Mouse (Mus musculus) liver, postnatal 0 days (tissue): ENCODE measurements around the gene Gm8994. TPM values are rescaled to one million over a fixed set of nuclear protein-coding genes. Genes with fewer than 3 reads are reported as not detected.
A peak's percentile ranks its signal among the peaks of the same experiment; 100 is the strongest.
"Not testable (repeated sequence)": the region's sequence is repeated elsewhere in the genome, so short reads cannot be mapped to it uniquely, and the experiment has no call there.

Experiments used
- ATAC-seq: fragments of 200-750 bp; cut with Nextera tagmentation; 2 replicates; pipeline ENCODE4 v1.8.0; 2017; ENCODE audit warnings: mild to moderate bottlenecking, moderate library complexity
- DNase-seq: peaks from one replicate; pipeline ENCODE4 v3.0.0-alpha.2; 2016
- H3K27ac ChIP-seq: fragments of 300-500 bp; sonication (generic); 2 replicates; pipeline ENCODE4 v1.5.1; 2014; ENCODE audit warnings: antibody characterized with exemption, moderate library complexity, mild to moderate bottlenecking, low read depth
- H3K27me3 ChIP-seq: fragments of 300-500 bp; sonication (generic); 2 replicates; pipeline ENCODE4 v1.6.1; 2014; ENCODE audit warnings: low read length, control low read depth, mixed read lengths; ENCODE audit not compliant: insufficient read depth
- H3K36me3 ChIP-seq: fragments of 300-500 bp; sonication (generic); replicated peaks from 2 replicates; pipeline ENCODE4 v1.6.1; 2014; ENCODE audit warnings: mild to moderate bottlenecking, control low read depth, low read length, moderate library complexity, mixed read lengths; ENCODE audit not compliant: insufficient read depth
- H3K4me1 ChIP-seq: fragments of 300-500 bp; sonication (generic); 2 replicates; pipeline ENCODE4 v1.6.1; 2014; ENCODE audit warnings: antibody characterized with exemption, mild to moderate bottlenecking, control low read depth; ENCODE audit not compliant: insufficient read depth
- H3K4me2 ChIP-seq: fragments of 300-500 bp; sonication (generic); 2 replicates; pipeline ENCODE4 v1.6.1; 2014; ENCODE audit warnings: low read depth, mild to moderate bottlenecking, low read length, moderate library complexity, mixed read lengths
- H3K4me3 ChIP-seq: fragments of 300-500 bp; sonication (generic); 2 replicates; pipeline ENCODE4 v1.5.1; 2014; ENCODE audit warnings: low read depth, low read length
- H3K9ac ChIP-seq: fragments of 300-500 bp; sonication (generic); replicated peaks from 2 replicates; pipeline ENCODE4 v1.6.1; 2014; ENCODE audit warnings: mild to moderate bottlenecking, moderate library complexity
- H3K9me3 ChIP-seq: fragments of 300-500 bp; sonication (generic); 2 replicates; pipeline ENCODE4 v1.6.1; 2016; ENCODE audit warnings: mild to moderate bottlenecking, control low read depth, low read length, mixed read lengths
- CTCF ChIP-seq: sonication (generic); IDR thresholded peaks from 2 replicates; pipeline ENCODE4 v1.5.1; 2016; ENCODE audit warnings: antibody characterized with exemption, low read depth
- EP300 ChIP-seq: IDR thresholded peaks from 2 replicates; pipeline ENCODE4 v1.6.1; 2016; ENCODE audit warnings: antibody characterized with exemption, low read depth, mild to moderate bottlenecking
- WGBS: fragments of 180-500 bp; shearing (Covaris S2); extraction: QIAGEN DNeasy Blood & Tissue Kit; methylation state at CpG from one replicate; pipeline ENCODE4 v1.1.7; 2014; ENCODE audit not compliant: insufficient replicate concordance; 5-methylcytosine and 5-hydroxymethylcytosine counted together
- polyA plus RNA-seq: library from polyadenylated mRNA; unstranded; fragments of >200 nt; fragmentation: Nextera tagmentation; extraction: Ambion mirVana; gene quantifications from 2 replicates; pipeline ENCODE4 v1.2.1, GENCODE M21; 2015

The Gm8994 gene
- polyA plus RNA-seq, 1 experiment from 2014 or later = not detected

DNA sequence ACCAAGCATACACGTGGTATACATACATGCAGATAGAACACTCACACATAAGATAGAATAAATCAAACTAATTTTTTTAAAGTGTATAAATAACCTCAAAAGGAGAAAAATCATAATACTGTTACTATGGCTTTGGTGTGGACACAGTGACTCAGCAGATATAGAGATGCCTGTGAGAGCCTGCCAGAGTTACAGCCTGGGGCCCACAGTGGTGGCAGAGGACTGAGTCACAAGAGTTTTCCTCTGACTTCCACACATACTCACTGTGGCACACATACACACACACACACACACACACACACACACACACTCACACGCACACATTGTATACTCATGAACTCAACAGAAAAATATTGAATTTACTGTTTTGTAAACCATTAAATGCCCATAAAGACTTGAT is 17.9 kb upstream of the Gm8994 start:
- WGBS = 84% methylated on average over 2 of the region's 2 CpGs
- TF ChIP-seq EP300 (no peak), CTCF (no peak)
- Histone ChIP-seq H3K9me3 (no peaks in the 10 kb centered on the region), H3K27ac (no peak overlapping the region), H3K9ac (no peak overlapping the region), H3K4me1 (no peaks in the 10 kb centered on the region), H3K4me3 (no peak overlapping the region), H3K36me3 (no peaks in the 10 kb centered on the region), H3K27me3 (no peaks in the 10 kb centered on the region), H3K4me2 (no peak overlapping the region)
- no peak for DNase-seq
- ATAC-seq = no peak

DNA sequence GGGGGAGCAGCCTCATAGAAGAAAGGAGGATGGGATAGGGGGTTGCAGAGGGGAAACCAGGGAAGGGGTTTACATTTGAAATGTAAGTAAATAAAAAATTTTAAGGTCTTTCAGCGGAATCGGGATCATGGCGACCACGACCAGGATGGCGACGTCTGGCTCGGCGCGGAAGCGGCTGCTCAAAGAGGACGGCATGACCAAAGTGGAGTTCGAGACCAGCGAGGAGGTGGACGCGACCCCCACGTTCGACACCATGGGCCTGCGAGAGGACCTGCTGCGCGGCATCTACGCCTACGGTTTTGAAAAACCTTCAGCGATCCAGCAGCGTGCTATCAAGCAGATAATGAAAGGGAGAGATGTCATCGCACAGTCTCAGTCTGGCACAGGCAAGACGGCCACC is 1.1 kb downstream of the Gm8994 start:
- not testable (repeated sequence) for H3K27me3 ChIP-seq, H3K9me3 ChIP-seq, ATAC-seq, H3K4me1 ChIP-seq, H3K9ac ChIP-seq, H3K4me3 ChIP-seq, H3K4me2 ChIP-seq, H3K27ac ChIP-seq, DNase-seq, H3K36me3 ChIP-seq
- WGBS = 90% methylated on average over 26 of the region's 26 CpGs

GRCm38 (mm10) chr6:136340669-136341068 is 13.3 kb downstream of the Gm8994 start:
- Histone ChIP-seq H3K4me3 (no peak overlapping the region), H3K36me3 (no peaks in the 10 kb centered on the region), H3K27me3 (no peaks in the 10 kb centered on the region), H3K4me1 (no peaks in the 10 kb centered on the region), H3K9me3 (no peaks in the 10 kb centered on the region), H3K4me2 (no peak overlapping the region), H3K27ac (no peak overlapping the region), H3K9ac (no peak overlapping the region)
- DNase-seq = no peak
- no peak for TF ChIP-seq CTCF
- no peak for TF ChIP-seq EP300
- ATAC-seq = no peak
- WGBS = 82% methylated on average over 5 of the region's 5 CpGs

DNA sequence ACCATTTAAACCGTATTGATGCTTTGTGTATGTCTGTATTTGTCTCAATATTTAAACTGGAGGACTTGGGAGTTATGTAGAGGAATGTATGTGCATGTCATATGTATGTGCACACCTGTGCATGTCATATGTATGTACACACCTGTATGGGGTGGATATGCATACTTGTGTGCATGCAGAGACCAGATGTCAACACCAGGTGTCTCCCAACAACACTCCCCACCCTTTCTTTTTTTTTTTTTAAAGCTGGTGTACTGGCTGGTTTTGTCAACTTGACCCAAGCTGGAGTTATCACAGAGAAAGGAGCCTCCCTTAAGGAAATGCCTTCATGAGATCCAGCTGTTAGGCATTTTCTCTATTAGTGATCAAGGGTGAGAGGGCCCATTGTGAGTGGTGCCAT is 13.8 kb downstream of the Gm8994 start:
- no peaks in the 10 kb centered on the region for H3K4me1 ChIP-seq
- H3K4me2 ChIP-seq = no peak overlapping the region
- 0 out of 2 replicates have a peak, but pooled peaks have one; percentile 2 for TF ChIP-seq CTCF
- no peak for TF ChIP-seq EP300
- H3K27me3 ChIP-seq = no peaks in the 10 kb centered on the region
- H3K9me3 ChIP-seq = no peaks in the 10 kb centered on the region
- no peaks in the 10 kb centered on the region for H3K36me3 ChIP-seq
- DNase-seq (no peak), ATAC-seq (no peak)
- H3K4me3 ChIP-seq = no peak overlapping the region
- no peak overlapping the region for H3K27ac ChIP-seq
- WGBS = 77% methylated on average over 1 of the region's 1 CpGs
- no peak overlapping the region for H3K9ac ChIP-seq

DNA sequence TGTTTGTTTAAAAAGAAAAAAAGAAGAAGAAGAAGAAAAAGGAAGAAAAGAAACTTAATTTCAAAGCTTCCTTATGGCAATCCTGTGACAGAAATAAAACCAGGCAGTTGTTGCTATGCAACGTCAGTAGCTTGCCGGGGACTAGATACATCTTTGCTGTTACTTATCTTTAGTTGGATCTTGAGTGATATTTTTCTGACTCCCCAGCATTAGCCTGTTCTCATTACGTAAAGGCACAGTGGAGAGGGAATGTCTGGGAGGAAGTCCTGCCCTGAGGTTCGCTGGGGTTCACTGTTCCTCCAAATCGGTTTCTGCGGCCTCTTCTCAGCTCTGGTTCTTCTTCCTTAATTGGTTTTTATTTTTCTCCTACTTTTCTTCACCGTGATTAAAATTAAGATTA is 16.5 kb downstream of the Gm8994 start:
- DNase-seq = no peak
- Histone ChIP-seq H3K4me1 (no peaks in the 10 kb centered on the region), H3K27ac (no peak overlapping the region), H3K4me3 (no peak overlapping the region), H3K4me2 (no peak overlapping the region), H3K9ac (no peak overlapping the region), H3K9me3 (no peaks in the 10 kb centered on the region), H3K36me3 (no peaks in the 10 kb centered on the region), H3K27me3 (no peaks in the 10 kb centered on the region)
- WGBS = 67% methylated on average over 7 of the region's 7 CpGs
- TF ChIP-seq EP300 (no peak), CTCF (no peak)
- no peak for ATAC-seq

GRCm38 (mm10) chr6:136345034-136345433 is 17.7 kb downstream of the Gm8994 start:
- H3K27me3 ChIP-seq = no peaks in the 10 kb centered on the region
- ATAC-seq = no peak
- no peak overlapping the region for H3K9ac ChIP-seq
- H3K27ac ChIP-seq = no peak overlapping the region
- 75% methylated on average over 6 of the region's 6 CpGs for WGBS
- H3K4me3 ChIP-seq = no peak overlapping the region
- TF ChIP-seq CTCF (no peak), EP300 (no peak)
- no peaks in the 10 kb centered on the region for H3K4me1 ChIP-seq
- DNase-seq = no peak
- no peaks in the 10 kb centered on the region for H3K36me3 ChIP-seq
- no peak overlapping the region for H3K4me2 ChIP-seq
- H3K9me3 ChIP-seq = no peaks in the 10 kb centered on the region

- Histone ChIP-seq H3K4me1 (no peaks in the 10 kb centered on the region), H3K9me3 (no peaks in the 10 kb centered on the region), H3K27ac (no peak overlapping the region), H3K36me3 (no peaks in the 10 kb centered on the region), H3K9ac (no peak overlapping the region), H3K4me2 (no peak overlapping the region), H3K27me3 (no peaks in the 10 kb centered on the region), H3K4me3 (no peak overlapping the region)
- ATAC-seq (no peak), DNase-seq (no peak)
- 70% methylated on average over 7 of the region's 7 CpGs for WGBS
- TF ChIP-seq EP300 (no peak), CTCF (no peak)
Measured at GRCm38 (mm10) chr6:136345641-136346040, 18.3 kb downstream of the Gm8994 start.
